Mouse (Mus musculus) ovary, postnatal 14 days (tissue): ENCODE results near the gene Gm15737.

Experiments used
- DNase-seq: peaks from one replicate; pipeline ENCODE4 v3.0.0; 2022; ENCODE audit warnings: low spot score

The Gm15737 gene

DNA sequence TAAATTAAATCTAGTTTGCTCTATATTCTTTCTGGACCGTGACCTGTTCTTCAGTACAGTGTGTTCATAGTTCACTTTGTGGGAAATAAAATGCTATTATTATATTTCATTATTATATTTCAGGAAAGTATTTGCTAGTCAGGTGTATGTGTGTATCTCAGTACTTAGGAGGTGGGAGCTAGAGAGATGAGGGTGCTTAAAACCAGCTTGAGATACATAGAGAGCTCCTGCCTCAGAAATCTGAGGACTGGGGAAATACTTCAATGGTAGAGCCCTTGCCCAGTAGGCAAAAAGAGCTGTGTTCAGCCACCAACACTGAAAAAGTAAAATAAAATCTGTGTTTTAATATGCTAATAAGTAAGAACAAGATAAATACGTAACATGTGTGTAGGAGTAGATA is 6.2 kb downstream of the Gm15737 start:
- DNase-seq, result no peak

DNA sequence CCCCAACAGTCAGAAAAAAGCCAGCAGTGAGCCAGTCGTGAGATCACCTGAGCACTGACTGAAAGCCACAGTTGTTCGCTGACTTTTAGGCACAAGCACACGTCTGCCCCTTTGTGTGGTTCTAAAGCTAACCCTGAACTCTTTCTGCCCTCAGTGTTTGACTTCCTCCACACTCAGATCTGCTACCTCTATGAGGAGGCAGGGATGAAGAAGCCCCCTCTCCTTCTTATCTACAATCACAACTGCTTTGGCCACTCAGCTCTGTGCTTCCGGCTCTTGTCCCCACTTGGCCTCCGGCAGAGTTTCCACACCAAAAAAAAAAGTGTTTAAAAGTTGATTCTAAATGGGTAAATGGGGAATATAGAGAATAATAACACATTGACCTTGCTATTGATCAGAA is 7.0 kb downstream of the Gm15737 start:
- DNase-seq, result no peak

DNA sequence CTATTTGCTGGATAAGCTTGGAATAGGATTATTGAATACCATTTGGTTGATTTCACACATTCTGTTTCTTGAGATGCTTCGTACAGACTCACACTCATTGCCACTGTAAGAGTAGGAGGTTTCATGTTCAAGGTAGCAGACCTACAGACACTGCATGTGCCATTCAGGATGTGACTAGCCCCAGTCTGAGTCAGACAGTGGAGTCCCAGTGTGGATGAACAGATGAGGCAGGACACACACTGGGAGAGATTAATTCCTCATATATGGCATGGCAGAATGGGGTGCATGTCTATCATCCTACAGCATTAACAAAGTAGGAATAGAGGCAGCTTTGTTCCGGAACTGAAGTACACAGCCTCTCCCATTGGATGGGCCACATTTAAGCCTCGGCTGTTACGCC is 8.1 kb downstream of the Gm15737 start:
- no peak for DNase-seq

DNA sequence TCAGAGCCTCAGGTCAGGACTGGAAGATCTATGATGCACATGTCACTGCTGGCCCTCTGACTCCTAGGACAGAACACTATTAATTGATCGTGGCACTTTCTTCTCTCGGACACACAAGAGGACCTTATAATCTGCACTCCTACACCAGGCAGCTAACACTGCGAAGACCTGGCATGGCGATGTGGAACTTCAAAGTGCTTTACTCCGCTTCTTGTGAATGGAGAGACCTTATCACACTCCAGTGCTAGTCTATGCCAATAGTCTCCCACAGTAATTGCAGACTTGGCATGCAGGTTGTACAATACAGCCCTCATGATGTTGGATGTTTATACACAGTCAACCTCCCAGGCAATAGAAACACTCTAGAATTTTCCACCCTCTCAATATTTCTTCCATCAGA is 9.6 kb downstream of the Gm15737 start:
- no peak for DNase-seq

DNA sequence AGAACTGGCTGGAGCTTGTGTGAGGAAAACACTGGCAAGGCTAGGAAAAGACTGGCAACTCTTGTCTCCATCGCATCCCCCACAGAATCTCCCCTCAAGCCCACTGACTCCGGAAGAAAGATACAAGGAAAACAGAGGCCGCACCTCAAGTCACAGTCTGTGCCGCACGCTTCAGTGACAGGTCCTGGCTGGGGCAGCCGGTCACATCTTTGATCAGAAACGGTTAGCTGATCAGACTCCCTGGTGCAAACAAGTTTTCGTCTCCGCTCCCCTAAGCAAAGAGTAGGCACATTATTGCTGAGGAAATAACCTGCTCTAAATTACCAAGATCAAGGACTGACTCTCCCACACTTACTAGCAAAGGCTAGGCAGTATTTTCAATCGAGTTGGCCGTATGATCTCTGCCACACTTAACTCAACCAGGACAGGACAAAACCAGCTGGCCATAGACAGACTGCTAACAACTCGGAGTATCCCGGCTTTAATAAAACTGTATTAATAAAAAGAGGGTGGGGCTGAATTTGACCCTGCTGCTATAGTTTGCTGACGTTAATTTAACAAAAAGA is 10.6 kb downstream of the Gm15737 start:
- no peak for DNase-seq

DNA sequence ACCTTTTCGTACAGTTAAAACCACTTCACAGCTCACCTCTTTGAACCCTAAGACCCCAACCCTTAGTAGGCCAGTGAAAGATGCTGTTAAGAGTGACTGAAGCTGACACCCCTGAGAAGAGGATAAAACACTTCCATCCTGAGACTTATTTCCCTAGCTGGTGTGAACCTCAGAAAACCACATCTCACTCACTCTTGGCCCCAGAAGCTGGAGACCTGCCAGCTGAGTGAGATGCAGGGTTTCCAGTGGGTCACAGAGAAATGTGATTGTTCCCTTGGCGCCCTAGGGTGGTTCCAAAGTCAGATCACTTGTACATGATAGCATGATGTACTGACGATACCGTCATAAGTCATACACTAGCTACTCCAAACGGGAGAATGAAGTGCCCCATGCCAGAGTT is 13.3 kb downstream of the Gm15737 start:
- DNase-seq, result no peak

DNA sequence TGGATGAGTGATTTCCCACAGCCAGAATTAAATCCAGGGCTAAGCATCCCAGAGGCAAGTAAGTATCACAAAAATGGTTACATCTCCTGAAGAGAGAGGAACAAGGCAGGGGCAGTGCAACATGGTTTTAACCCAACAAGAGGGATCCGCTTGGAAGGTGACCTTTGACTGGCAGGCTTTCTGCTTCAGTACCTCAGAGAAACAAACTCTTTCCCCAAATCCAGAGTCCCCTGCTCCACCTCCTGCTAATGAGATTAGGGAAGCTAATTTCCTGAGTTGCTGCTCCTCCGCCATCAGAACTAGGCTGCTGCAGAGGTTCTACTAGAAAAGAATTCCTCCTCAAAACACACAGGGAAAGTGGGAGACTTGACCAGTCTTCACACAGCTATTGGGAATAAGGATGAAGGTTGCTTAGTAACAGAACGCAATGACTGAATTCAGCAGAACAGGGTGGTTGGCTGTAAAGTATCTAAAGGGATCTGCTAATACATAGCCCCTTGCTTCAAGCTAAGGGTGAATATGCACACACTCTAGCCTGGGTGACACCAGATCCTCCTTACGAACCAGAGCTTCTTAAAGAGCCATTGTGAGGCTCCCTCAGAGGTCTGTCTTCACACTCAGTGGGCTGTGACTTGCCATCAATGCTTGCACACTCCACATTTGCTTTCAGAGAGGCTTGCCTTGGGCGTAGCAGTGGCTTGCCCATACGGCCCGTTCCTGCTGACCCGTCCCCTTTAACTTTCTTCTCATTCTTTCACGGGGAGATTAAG is 14.2 kb downstream of the Gm15737 start:
- no peak for DNase-seq

DNA sequence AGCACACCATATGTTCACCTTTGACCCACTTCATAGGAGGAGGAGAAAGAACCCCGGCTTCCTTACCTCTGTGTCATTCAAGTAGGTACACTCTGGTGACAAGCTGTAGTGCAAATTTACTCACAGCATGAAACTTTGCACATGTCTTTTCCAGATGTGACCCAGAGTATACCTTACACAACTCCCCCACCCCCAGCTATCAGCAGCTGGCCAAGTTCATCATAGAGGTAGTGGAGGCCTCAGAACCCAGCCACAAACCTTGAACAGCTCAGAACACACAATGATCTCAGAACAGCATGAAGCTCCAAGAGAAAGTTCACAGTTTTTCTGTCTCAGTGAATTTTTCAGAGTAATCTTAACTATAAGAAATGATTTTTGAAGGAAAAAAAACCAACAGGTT is 22.4 kb downstream of the Gm15737 start:
- no peak for DNase-seq

DNA sequence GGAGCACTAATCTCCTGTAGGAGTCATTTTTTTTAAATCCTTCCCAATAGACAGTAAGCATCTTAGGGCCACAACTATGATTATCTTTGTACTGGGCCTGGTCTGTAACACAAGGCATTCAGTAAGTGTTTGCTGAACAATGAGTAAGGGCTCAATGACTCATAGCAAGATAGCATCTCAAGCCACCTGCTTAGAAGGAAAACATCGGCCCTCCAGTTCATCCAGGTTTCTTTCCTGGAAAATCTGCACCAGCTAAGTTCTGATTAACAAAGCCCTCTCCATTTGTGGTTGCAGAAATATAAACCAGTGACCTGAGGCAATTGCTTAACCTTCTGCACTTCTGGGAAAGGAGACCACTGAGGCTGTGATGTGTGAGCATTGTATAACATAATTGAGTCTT is 34.9 kb downstream of the Gm15737 start:
- DNase-seq, result no peak

DNA sequence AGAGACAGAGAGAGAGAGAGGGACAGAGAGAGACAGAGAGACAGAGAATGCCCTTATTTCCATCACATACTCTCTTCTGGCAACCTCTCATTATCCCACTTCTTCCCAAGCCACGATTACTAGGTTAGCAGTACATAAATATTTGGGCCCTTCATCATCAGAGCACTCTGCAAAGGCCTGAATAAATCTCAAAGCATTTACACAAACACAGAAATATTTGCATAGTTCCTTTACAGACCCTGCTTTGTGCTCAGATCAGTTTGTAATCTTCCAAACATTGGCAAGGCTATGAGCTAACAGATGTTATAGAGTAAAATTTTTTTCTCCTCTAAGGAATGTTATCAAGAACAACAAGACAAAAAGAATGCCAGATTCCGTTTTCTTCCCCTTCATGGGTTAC is 35.3 kb downstream of the Gm15737 start:
- no peak for DNase-seq

DNA sequence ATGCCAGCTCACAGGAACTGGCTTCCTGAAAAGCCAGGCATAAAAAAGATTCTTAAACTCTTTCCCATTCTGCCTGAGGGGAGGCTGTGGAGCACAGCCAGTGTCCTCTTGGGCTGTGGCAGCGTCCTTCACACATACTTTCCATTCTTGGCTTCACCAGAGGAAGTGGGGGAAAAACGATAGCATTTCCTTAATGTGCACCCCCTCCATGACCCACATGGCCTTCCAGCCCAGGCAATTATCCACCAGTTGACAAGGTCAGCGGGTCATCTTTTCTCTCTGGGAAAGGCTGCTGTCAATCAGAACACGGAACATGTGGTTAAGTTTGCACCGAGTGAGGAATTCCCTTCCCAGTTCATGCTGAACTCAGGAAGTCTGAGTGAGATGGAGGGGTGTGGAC is 36.8 kb downstream of the Gm15737 start:
- DNase-seq, result no peak

DNA sequence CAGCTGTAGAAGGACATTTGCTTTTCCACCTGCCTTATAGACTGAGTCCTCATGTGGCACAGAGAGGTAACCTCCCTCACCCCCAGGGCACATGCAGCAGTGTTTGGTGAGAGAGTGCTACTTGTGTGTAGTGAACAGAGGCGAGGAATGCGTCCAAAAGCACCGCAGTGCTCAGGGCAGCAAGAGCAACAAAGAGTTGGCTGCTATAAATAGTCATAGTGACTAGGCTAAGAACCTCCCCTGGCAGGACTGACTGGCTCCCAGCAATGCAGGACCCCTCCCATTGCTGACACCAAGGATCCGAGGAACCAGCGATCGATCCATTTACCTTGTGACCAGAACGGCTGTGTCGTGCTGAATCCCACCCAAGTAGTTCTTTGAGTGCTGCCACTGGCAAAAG is 40.2 kb downstream of the Gm15737 start:
- no peak for DNase-seq

DNA sequence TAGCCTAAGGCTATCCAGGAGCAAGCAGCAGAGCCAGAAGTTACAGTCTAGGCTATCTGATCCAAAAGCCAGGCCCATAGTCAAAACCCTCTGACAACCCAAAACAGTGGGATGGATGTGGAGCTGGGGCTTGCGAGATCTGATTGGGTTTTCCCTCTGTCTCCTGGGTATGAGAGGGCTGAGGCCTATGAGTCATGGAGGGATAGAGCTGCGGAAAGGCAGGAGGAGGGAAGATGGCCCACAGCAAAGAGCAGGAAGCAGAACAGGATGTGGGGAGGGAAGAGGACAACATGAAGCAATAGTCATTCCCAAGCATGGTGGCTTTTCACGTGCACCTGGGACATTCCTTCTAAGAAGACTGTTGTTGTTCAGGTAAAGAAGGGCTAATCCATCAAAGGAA is 41.5 kb downstream of the Gm15737 start:
- no peak for DNase-seq

DNA sequence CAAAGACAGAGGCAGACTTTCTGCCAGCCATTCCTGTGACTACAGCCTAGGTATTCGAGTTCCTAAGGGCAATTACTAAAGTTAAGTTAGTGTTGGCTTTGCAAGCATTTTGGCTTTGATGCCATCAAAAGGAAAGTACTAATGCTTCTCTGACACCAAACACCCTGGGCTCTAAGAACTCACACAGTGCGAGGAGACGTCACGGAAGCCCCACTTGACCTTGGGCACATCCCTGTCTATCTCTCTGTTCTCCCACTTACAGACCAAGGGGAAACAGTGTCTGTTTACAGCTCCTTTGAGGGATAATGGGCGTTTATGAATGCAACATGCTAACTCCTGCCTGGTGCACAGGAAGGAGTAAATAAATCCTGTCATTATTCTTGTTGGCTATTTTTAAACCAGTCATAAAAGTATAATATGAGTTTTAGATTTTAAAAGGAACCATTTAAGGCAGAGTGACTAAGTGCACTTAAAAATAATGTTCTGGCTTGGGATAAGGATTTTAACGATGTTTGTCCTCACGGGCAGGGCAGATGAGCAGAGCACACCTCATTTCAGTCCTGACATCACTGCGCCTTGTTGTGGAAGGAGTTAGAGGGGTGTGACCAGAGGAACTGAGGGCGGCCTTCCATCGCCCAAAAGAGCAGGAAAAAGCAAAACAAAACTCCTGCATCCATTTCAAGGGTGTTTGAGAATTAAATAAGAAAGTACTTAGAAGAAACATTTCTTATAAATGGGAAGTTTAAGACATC is 52.0 kb downstream of the Gm15737 start:
- DNase-seq, result no peak

DNA sequence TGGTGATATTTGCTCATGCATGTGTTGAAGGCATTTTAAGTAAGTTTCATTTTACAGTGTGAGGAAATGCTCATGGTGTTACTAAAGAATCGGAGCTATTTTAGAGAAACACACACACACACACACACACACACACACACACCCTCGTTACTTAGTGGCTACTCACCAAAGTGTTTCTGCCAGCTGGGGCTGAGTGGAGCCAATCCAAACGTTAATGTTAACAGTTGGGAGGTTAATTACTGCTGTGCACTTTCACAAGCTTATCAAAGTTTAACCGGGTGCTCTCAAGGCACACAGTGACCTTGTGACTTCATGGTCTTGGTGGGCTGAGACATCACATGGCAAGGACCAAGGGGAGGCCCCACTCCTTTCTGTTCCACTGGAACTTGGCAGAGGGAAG is 52.7 kb downstream of the Gm15737 start:
- no peak for DNase-seq

DNA sequence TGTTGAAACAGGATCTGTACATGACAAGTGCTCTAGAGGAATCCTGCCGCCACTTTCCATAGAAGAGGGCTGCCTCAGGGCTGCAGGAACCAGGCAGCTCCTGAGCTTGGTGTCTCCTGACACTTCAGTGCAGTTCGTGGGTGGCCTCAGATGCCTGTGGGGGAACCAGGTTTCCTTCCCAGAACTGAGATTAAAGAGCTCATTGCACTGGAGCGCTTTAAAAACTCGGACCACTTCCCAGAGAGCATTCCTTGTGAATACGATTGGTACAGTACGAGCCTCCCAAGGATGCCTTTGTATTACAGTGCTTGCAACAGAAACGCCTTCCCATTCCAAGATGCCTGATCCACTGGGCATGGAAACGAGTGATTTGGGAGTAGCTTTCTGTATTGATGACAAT is 55.4 kb downstream of the Gm15737 start:
- DNase-seq, result no peak

DNA sequence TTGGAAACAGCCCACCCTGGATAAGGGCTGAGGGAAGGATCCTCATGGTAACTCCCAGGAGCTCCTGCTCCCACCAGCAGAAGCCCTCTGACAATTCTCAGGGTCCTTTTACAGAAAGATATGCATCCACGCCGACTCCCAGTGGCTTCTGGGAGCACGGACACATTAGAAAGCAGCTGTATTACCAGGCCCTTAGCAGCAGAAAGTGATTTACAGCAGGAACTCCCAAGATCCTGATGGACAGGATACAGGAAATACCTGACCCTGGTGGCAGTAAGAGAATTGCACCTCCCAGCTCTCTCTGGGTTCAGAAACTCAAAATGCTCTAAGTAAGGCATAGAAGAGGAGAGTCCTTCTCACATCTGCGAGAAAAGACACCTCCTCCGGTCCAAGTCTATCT is 59.1 kb downstream of the Gm15737 start:
- DNase-seq, result no peak
